In genomic region chr6:143293648-143294047, GRCm38 (mm10) we compare ENCODE assay signal across 15 mouse cellular contexts.
"Had no signal": no experiment of that assay in that cellular context is flagged by ENCODE, and none has a peak within 500 bp of the region (broad histone marks: within the 10 kb centered on the region; RNA-seq: fewer than 3 reads in every experiment).

No protein-coding gene starts in this region.

- H3K9me3 ChIP-seq: limb, embryonic 13.5 days; liver, embryonic 13.5 days; midbrain, embryonic 10.5 days; midbrain, embryonic 15.5 days; neural tube, embryonic 12.5 days had no signal

- H3K27ac ChIP-seq: layer of hippocampus, adult 2 months; limb, embryonic 13.5 days; liver, embryonic 13.5 days; midbrain, embryonic 10.5 days; midbrain, embryonic 15.5 days; neural tube, embryonic 12.5 days had no signal

- H3K27me3 ChIP-seq: liver, embryonic 13.5 days; midbrain, embryonic 15.5 days; neural tube, embryonic 12.5 days had no signal

- H3K4me1 ChIP-seq: liver, embryonic 13.5 days; midbrain, embryonic 15.5 days; neural tube, embryonic 12.5 days had no signal

- DNase-seq: kidney, adult 11 months; kidney, postnatal 10 days; kidney, postnatal 4 days; left cerebral cortex, postnatal 4 days; liver, embryonic 13.5 days; liver, postnatal 0 days; right cerebral cortex, postnatal 4 days; spleen, adult 18-20 months; thymus, adult 18-20 months; thymus, postnatal 14 days had no signal

- H3K4me3 ChIP-seq: layer of hippocampus, adult 2 months; limb, embryonic 13.5 days; liver, embryonic 13.5 days; midbrain, embryonic 10.5 days; midbrain, embryonic 15.5 days; neural tube, embryonic 12.5 days had no signal

- H3K9ac ChIP-seq: limb, embryonic 13.5 days; liver, embryonic 13.5 days; liver, postnatal 0 days; midbrain, embryonic 15.5 days; neural tube, embryonic 12.5 days had no signal

- H3K4me2 ChIP-seq: limb, embryonic 13.5 days; liver, embryonic 13.5 days; midbrain, embryonic 15.5 days; neural tube, embryonic 12.5 days had no signal

- ATAC-seq: liver, postnatal 0 days; midbrain, embryonic 15.5 days had no signal

- H3K36me3 ChIP-seq: limb, embryonic 13.5 days; liver, embryonic 13.5 days; midbrain, embryonic 10.5 days; midbrain, embryonic 15.5 days; neural tube, embryonic 12.5 days had no signal
